Mouse (Mus musculus) cerebellum, postnatal 10 days (tissue): ENCODE measurements around the gene Atn1.
"Not testable (repeated sequence)": the region's sequence is repeated elsewhere in the genome, so short reads cannot be mapped to it uniquely, and the experiment has no call there.

Experiments used
- DNase-seq, 2 experiments: peaks; one replicate each; pipeline ENCODE4 v3.0.0; 2021; ENCODE audit warnings: mixed read lengths in 2 of 2

Atn1 gene

DNA sequence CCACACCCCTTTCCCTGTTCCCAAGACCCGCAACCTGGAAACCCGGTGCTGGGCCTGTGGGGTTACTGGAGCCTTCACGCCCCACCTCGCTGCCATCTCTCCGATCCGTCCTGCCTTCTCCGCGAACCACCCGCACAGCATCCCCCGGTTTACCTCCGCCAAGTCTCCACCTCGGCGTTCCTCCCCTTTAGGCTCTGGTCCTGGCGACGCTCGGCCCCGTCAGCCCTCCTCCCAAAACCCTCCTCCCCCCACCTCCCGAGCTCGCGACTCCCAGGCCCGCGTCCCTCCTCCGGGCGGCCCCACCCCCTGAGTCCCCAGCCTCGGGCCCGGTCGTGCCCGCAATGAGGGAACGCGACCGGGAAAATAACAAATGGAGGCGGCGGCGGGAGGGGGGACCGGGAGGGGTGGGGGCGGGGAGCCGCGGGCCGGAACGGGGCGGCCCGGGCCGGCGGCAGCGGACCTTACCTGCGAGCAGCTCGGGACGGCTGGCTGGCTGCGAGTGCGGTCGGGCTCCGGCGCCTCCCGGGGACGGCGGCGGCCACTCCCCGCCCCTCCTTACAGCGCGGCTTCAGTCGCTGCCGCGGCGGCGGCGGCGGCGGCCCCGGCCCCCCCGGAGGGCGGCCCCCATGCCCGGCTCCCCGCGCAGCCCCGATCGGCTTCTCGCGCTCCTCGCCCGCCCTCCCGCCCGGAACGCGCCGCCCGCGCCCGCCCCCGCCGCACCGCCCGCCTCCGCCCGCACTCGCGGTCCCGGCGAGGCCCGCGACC lies at the start of gene Atn1, which contains the start of gene Gm45234:
Gene Atn1 (minus strand): TSS at position 694 of the 765 bp plus-strand sequence.
Gene Gm45234 (minus strand): TSS at position 191 of the 765 bp plus-strand sequence.
- peak; percentile 86 to 89 for DNase-seq

GRCm38 (mm10) chr6:124805341-124806321 lies 49.3 kb upstream of the Atn1 start:
- DNase-seq = peak; percentile 97 to 98

DNA sequence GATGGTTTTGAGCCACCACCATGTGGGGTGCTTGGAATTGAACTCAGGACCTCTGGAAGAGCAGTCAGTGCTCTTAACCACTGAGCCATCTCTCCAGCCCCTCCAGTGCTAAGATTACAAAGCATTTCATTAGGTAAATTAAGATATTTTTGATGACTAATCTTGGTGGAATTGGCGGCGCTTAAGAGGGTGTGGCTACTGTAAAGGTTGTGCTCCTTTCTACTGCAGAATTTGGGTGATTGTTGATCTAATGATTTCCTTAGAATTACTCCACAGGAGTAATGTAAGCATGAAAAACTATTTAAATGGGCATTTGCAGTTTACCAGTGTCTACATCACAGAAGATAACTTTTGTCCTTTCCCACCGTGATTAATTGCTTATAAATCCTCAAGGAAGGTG lies 48.0 kb upstream of the Atn1 start:
- no peak for DNase-seq

GRCm38 (mm10) chr6:124803691-124804090 lies 47.4 kb upstream of the Atn1 start:
- not testable (repeated sequence) for DNase-seq

GRCm38 (mm10) chr6:124803061-124803460 lies 46.7 kb upstream of the Atn1 start:
- DNase-seq = no peak

- DNase-seq = not testable (repeated sequence)
Measured at GRCm38 (mm10) chr6:124802400-124802799, 46.1 kb upstream of the Atn1 start.

DNA sequence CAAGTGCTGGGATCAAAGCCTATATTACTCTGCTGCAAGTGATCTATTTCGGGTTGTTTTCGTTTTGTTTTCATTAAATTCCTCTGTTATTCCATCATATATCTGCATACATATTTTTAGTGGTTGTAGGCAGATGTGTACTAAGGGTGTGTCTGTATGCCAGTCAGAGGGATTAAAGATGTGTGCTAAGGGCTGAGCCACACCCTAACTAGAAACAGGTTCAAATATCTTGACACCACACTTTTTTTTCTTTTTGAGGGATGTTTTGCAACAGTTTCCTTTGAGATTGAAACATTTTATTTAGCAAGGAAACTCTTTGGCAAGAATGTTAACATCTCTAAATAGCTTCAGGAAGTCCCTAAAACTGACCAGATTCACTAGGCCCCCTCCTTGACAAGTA lies 39.9 kb upstream of the Atn1 start:
- no peak for DNase-seq

DNA sequence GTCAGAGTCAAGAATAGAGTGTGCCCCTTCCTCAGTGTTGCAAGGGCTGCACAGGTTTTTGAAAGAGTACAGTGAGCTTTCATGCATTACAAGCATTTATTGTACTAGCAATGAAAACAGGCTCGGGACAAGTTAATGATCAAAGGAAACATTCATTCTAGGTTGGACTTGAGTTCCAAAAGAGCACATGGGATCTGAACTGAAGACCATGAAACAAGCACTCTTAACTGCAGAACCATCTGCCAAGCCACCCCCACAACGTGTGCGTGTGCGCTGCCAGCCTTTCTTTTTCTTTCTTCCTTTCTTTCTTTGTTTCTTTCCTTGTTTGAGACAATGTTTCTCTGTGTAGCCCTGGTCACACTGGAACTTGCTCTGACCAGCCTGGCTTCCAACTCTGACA lies 39.5 kb upstream of the Atn1 start:
- DNase-seq = no peak

GRCm38 (mm10) chr6:124791911-124792310 lies 35.6 kb upstream of the Atn1 start:
- DNase-seq = no peak

DNA sequence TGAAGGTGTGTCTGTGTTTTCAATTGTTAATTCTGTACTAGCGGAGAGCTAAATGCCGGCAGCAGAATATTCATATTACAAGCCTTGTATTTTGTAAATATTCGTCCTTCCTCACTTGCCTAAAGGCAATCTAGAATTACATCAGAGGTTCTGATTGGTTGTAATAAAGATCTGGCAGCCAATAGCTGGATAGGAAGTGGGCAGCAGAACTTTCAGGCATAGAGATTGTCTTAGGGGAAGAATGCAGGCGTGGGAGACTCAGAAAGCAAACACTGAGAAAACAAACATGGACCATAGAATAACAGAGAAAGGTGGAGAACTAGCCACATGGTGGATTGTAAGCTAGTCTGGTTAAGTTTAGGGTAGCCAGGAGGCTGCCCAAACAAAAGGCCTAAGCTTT lies 33.8 kb upstream of the Atn1 start:
- no peak for DNase-seq

- peak; percentile 49 to 50 for DNase-seq
Measured at GRCm38 (mm10) chr6:124789519-124789918, 33.2 kb upstream of the Atn1 start.

- DNase-seq = peak in 1 of 2 experiments; percentile 55
Measured at GRCm38 (mm10) chr6:124787722-124788121, 31.4 kb upstream of the Atn1 start.

DNA sequence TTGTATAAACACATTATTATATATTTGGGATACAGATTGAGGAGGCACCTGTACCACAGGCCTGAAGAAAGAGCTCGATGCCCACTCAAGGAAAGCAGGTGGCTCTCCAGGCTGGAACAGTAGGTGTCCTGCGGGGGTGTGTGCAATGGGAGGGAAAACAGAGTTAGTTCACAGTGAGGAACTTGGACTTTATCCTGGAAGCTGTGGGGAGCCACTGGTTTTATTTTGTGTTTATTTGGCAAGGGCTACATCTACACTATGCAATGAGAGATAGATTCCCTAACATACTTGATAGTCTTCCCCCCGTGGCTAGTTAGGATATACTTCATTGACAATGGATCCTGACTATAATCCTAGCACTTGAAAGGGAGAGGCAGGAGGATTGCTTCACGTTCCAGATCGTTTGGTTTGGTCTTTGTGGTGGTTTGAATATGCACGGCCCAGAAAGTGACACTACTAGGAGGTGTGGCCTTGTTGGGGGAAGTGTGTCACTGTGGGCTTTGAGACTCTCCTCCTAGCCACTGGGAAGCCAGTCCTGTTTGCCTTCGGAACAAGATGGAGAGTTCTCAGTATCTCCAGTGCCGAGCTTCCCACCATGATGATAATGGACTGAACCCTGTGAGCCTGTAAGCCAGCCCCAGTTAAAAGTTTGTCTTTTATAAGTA lies 30.6 kb upstream of the Atn1 start:
- peak; percentile 78 to 83 for DNase-seq

GRCm38 (mm10) chr6:124782436-124782835 lies 26.1 kb upstream of the Atn1 start:
- peak in 1 of 2 experiments; percentile 32 for DNase-seq

DNA sequence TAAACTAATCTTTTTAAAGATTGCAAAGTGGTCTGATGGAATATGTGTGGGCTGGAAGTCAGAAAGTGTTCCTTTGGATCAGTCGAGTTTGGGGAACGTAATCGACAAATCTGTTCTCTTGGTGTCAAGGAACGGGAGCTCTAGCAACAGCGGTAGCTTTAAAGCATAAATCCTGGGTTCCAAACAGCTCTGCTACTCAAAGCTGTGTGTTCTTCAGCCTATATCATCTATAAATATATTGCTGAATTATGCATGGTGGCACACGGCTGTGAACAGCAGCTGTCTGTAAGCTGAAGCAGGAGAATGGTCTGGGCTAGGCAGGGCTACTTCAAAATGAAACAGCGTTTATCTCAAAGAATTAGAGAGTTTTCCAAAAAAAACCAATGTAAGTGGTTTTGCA lies 24.6 kb upstream of the Atn1 start:
- no peak for DNase-seq

DNA sequence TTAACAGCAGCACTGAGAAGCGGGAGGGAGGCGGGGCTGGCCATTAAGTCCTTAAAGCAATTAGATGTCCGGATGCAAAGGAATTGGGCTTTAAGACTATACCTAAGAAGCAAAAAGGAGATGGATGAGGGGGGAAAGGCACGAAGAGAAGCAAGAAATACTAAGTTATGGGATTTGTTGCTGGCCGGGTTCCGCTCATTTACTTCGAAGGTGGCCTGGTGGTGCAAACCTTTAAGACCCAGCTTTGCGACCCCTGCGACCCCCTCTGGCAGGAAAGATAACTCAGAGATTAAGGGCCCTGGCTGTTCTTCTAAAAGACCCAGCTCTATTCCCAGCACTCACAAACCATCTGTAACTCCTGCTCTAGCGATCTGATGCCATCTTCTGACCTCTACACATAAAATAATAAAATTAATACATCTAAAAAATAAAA lies 23.7 kb upstream of the Atn1 start:
- peak in 1 of 2 experiments; percentile 47 for DNase-seq

DNA sequence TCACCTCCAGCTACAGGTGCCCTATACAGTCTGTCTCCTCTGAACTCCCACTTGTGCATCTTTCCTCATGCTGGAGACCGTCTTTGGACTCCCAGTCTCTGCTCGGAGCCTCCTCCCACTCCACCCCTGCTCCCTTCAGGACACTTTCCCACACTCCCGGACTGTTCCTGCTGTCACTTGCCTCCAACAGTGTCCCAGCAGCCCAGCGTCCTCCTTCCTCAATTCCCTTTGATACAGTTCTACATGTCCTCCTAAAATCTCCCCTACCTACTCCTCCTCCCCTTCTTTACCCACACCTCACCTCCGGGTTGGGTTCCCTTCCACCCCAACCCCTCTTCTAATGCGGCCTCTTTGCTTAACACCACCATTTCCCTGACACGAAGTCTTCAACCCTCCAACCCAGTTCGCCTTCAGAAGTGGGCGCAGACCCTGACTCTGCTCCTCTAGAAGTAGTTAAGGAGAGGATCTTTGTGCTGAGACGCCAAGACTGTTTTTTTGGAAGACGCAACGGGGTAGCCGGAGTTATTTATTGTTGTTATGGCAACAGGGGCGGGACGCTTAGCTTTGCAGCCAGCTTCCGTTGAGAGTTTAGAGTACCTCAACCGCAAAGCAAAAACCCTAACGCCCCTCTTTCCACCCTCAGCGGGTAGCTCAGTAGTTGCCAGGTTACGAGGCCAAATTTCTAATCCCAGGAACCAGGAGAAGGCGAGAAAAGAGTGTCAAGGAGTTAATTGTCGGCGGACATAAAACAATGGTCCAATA lies 23.1 kb upstream of the Atn1 start, which contains the start of gene Lrrc23:
Gene Lrrc23 (minus strand): TSS at position 506 of the 762 bp plus-strand sequence.
- peak; percentile 59 to 70 for DNase-seq

- no peak for DNase-seq
Measured at GRCm38 (mm10) chr6:124770511-124770910, 14.2 kb upstream of the Atn1 start.

GRCm38 (mm10) chr6:124770013-124770412 lies 13.7 kb upstream of the Atn1 start:
- no peak for DNase-seq

GRCm38 (mm10) chr6:124769101-124769765 lies 12.9 kb upstream of the Atn1 start, which contains the start of gene Eno2:
Gene Eno2, minus strand, starts transcription at chr6:124769673.
- peak; percentile 88 to 91 for DNase-seq

DNA sequence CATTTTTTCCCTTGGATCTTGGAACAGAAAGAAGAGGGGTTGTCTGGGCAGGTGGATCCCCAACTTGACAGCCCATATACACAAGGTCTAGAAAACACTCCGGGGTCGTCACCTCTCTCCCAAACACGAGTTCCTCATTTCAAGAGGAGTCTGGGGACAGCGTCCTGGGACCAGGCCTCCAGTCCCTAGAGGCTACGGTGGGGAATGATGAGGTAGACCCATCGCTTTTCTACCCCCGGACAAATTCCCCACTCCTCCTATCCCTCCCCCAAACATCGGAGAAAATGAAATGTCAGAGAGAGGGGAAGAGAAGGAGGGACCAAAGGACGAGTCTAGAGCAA lies 12.3 kb upstream of the Atn1 start:
- no peak for DNase-seq
